Mouse (Mus musculus) small intestine, adult 2 months (tissue): ENCODE measurements at regions not wholly inside any gene's neighbourhood (a gene's known extent, or its start where the extent isn't known, plus 50 kb on each side); places are given as distances from the start of the nearest gene placed in this dataset.

Experiments used
- H3K27ac ChIP-seq: fragments of 200-500 bp; 2 replicates; pipeline ENCODE4 v1.5.1; 2012; ENCODE audit warnings: low read depth, low read length, control low read depth, inconsistent platforms; ENCODE audit not compliant: insufficient read depth
- H3K27me3 ChIP-seq: fragments of 200-500 bp; 2 replicates; pipeline ENCODE4 v1.6.1; 2012; ENCODE audit warnings: mild to moderate bottlenecking, moderate library complexity, low read length, inconsistent platforms; ENCODE audit not compliant: control insufficient read depth, insufficient read depth
- H3K36me3 ChIP-seq: fragments of 200-500 bp; 2 replicates; pipeline ENCODE4 v1.6.1; 2012; ENCODE audit warnings: mild to moderate bottlenecking, low read length, control low read depth, inconsistent platforms; ENCODE audit not compliant: control insufficient read depth, insufficient read depth
- H3K4me1 ChIP-seq: fragments of 200-500 bp; 2 replicates; pipeline ENCODE4 v1.6.1; 2012; ENCODE audit warnings: low read length, inconsistent platforms, mixed read lengths; ENCODE audit not compliant: control insufficient read depth, insufficient read depth, insufficient read length
- H3K4me3 ChIP-seq: fragments of 200-500 bp; 2 replicates; pipeline ENCODE4 v1.5.1; 2012; ENCODE audit warnings: low read depth, mild to moderate bottlenecking, control low read depth, inconsistent platforms, low read length, moderate library complexity
- CTCF ChIP-seq: fragments of 200-500 bp; IDR thresholded peaks from 2 replicates; pipeline ENCODE4 v1.5.1; 2012; ENCODE audit warnings: low read depth, mild to moderate bottlenecking, control low read depth, inconsistent platforms, low read length, moderate library complexity, mixed read lengths; ENCODE audit not compliant: insufficient replicate concordance, insufficient read length; ENCODE audit errors: extremely low read depth
- POLR2A ChIP-seq: fragments of 200-500 bp; IDR thresholded peaks from 2 replicates; pipeline ENCODE4 v1.6.1; 2012; ENCODE audit warnings: low read depth, mild to moderate bottlenecking, control low read depth, inconsistent platforms, low read length, moderate library complexity
- WGBS: fragments of 180-500 bp; shearing (Covaris S2); methylation state at CpG from one replicate; pipeline ENCODE4 v1.1.7; 2018; 5-methylcytosine and 5-hydroxymethylcytosine counted together

DNA sequence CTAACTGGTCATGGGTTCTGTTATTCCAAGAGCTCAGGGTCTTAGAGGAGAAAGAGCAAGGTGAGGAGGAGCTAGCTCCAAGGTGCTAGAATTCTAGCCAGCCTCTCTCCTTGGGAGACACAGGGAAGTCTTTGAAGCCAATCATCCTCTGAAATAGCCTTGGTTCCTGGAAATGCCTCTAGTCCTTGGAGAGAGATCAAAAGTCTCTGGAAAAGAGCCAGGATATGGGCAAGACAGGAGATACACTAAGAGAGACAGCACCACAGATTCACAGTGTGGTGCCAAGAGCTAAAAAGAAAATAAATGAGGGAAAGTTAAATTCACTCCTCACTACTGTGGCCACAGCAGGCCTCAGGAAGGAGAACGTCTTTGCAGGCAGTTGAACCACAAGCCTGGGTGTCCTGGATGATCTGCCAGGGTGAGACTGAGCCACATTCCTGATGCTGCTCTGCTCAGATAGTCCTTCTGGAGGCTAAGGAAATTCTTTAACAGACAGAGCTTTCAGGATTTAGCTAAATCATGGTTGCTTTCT, 589.6 kb downstream of the Insc start:
- Histone ChIP-seq H3K27me3 (no peaks in the 10 kb centered on the region), H3K27ac (no peak overlapping the region), H3K36me3 (no peaks in the 10 kb centered on the region), H3K4me3 (no peak overlapping the region), H3K4me1 (no peaks in the 10 kb centered on the region)
- no peak for TF ChIP-seq CTCF
- TF ChIP-seq POLR2A = no peak
- WGBS = 62% methylated on average over 1 of the region's 1 CpGs

DNA sequence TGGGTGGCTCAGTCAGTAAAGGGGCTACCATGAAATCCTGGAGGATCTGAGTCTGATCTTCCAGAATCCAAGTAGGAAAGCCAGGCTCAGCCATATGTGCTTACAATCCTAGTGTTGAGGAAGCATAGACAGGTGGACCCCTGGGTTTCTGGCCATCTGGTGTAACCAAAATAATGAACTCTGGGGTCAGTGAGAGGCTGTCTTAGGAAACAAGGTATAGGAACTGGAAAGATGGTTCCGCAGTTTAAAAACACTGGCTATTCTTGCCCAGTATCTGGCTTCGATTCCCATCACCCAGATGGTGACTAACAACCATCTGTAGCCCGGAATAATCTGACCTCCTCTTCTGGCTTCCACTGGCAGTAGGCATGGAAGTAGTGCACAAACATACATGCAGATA, 591.6 kb downstream of the Insc start:
- H3K4me1 ChIP-seq = no peaks in the 10 kb centered on the region
- H3K4me3 ChIP-seq = no peak overlapping the region
- no peak overlapping the region for H3K27ac ChIP-seq
- H3K36me3 ChIP-seq = no peaks in the 10 kb centered on the region
- no peaks in the 10 kb centered on the region for H3K27me3 ChIP-seq
- TF ChIP-seq POLR2A = no peak
- TF ChIP-seq CTCF = no peak
- WGBS = 88% methylated on average over 3 of the region's 3 CpGs

GRCm38 (mm10) chr7:115340155-115340554, 596.7 kb downstream of the Insc start:
- H3K27me3 ChIP-seq = no peaks in the 10 kb centered on the region
- no peak overlapping the region for H3K27ac ChIP-seq
- no peak overlapping the region for H3K4me3 ChIP-seq
- WGBS = 79% methylated on average over 7 of the region's 7 CpGs
- no peaks in the 10 kb centered on the region for H3K36me3 ChIP-seq
- TF ChIP-seq POLR2A (no peak), CTCF (no peak)
- no peaks in the 10 kb centered on the region for H3K4me1 ChIP-seq

- 54% methylated on average over 4 of the region's 4 CpGs for WGBS
- Histone ChIP-seq H3K27ac (no peak overlapping the region), H3K27me3 (no peaks in the 10 kb centered on the region), H3K36me3 (no peaks in the 10 kb centered on the region), H3K4me1 (no peaks in the 10 kb centered on the region), H3K4me3 (no peak overlapping the region)
- no peak for TF ChIP-seq CTCF
- no peak for TF ChIP-seq POLR2A
Observed at GRCm38 (mm10) chr7:115341007-115341406, 597.5 kb downstream of the Insc start.

DNA sequence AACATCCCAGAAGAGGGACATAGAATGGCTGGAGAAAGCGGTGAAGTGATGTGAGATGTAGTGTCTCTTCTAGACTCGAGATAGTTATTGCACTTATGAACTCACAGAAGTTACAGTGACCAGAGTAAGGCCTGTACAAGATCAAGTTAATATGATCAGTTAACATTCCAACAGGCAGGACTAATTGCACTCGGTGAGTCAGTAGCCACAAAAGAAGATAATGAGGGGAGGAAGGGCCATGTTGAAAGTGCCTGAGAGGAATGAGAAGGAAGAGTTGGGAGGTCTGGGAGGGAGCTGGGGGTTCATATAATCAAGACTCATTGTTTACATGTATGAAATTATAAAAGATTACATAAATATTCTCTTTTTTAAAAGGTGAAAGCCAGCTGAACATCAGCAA, 602.3 kb downstream of the Insc start:
- no peak overlapping the region for H3K27ac ChIP-seq

DNA sequence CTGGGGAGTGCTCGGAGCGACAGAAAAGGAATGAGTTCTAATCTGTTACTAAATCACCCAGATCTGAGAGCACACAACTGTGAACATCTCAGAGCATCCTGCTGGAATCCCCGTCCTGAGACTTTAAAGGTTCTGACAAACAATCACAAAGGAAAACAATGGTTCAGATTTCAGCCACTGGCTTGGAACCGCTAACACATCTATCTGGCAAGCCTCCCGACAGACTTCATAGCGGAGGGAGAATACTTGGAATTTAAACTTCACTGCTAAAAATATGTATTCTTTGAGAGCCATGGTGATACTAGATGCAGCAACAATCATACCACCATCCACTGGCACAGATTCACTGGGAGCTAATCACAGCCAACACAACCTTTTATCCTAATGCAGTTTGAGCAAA, 615.2 kb downstream of the Insc start:
- TF ChIP-seq POLR2A = no peak
- TF ChIP-seq CTCF = no peak
- Histone ChIP-seq H3K4me3 (no peak overlapping the region), H3K36me3 (no peaks in the 10 kb centered on the region), H3K27me3 (no peaks in the 10 kb centered on the region), H3K4me1 (no peaks in the 10 kb centered on the region), H3K27ac (no peak overlapping the region)
- 78% methylated on average over 6 of the region's 6 CpGs for WGBS

More for the DNA sequence above, 602.3 kb downstream of the Insc start:
- H3K27me3 ChIP-seq = no peaks in the 10 kb centered on the region
- no peaks in the 10 kb centered on the region for H3K4me1 ChIP-seq
- TF ChIP-seq CTCF (no peak), POLR2A (no peak)
- no peaks in the 10 kb centered on the region for H3K36me3 ChIP-seq
- H3K4me3 ChIP-seq = no peak overlapping the region
- WGBS = 65% methylated on average over 3 of the region's 3 CpGs

- 61% methylated on average over 3 of the region's 3 CpGs for WGBS
- H3K27me3 ChIP-seq = no peaks in the 10 kb centered on the region
- no peak overlapping the region for H3K27ac ChIP-seq
- H3K4me1 ChIP-seq = no peaks in the 10 kb centered on the region
- H3K36me3 ChIP-seq = no peaks in the 10 kb centered on the region
- TF ChIP-seq CTCF (no peak), POLR2A (no peak)
- H3K4me3 ChIP-seq = no peak overlapping the region
Observed at GRCm38 (mm10) chr7:115360142-115360541, 616.6 kb downstream of the Insc start.

- no peak overlapping the region for H3K27ac ChIP-seq
- no peaks in the 10 kb centered on the region for H3K36me3 ChIP-seq
- TF ChIP-seq CTCF (no peak), POLR2A (no peak)
- H3K27me3 ChIP-seq = no peaks in the 10 kb centered on the region
- no peak overlapping the region for H3K4me3 ChIP-seq
- WGBS = 75% methylated on average over 2 of the region's 2 CpGs
- H3K4me1 ChIP-seq = no peaks in the 10 kb centered on the region
Observed at GRCm38 (mm10) chr7:115362117-115362516, 618.6 kb downstream of the Insc start.
